Mouse (Mus musculus) stomach, postnatal 0 days (tissue): ENCODE data around the gene Cdkl4. TPM values are rescaled to one million over a fixed set of nuclear protein-coding genes. Genes with fewer than 3 reads are reported as not detected.
A peak's percentile ranks its signal among the peaks of the same experiment; 100 is the strongest.

Experiments
- ATAC-seq: fragments of 200-750 bp; cut with Nextera tagmentation; 2 replicates; pipeline ENCODE4 v1.8.0; 2017; ENCODE audit not compliant: low FRiP score, low TSS enrichment
- DNase-seq: peaks from one replicate; pipeline ENCODE4 v3.0.0-alpha.2; 2016; ENCODE audit warnings: low spot score
- H3K27ac ChIP-seq: fragments of 300-500 bp; sonication (generic); replicated peaks from 2 replicates; pipeline ENCODE4 v1.5.1; 2014; ENCODE audit warnings: mild to moderate bottlenecking, control low read depth
- H3K27me3 ChIP-seq: fragments of 300-500 bp; sonication (generic); 2 replicates; pipeline ENCODE4 v1.6.1; 2014; ENCODE audit warnings: low read length; ENCODE audit not compliant: control insufficient read depth, insufficient read depth
- H3K36me3 ChIP-seq: fragments of 300-500 bp; sonication (generic); 2 replicates; pipeline ENCODE4 v1.6.1; 2014; ENCODE audit warnings: low read length, mixed read lengths; ENCODE audit not compliant: control insufficient read depth, insufficient read depth
- H3K4me1 ChIP-seq: fragments of 300-500 bp; sonication (generic); replicated peaks from 2 replicates; pipeline ENCODE4 v1.6.1; 2014; ENCODE audit warnings: antibody characterized with exemption; ENCODE audit not compliant: control insufficient read depth, insufficient read depth
- H3K4me2 ChIP-seq: fragments of 300-500 bp; sonication (generic); replicated peaks from 2 replicates; pipeline ENCODE4 v1.6.1; 2014; ENCODE audit warnings: low read depth, mild to moderate bottlenecking, control low read depth, moderate library complexity
- H3K4me3 ChIP-seq: fragments of 300-500 bp; sonication (generic); 2 replicates; pipeline ENCODE4 v1.5.1; 2014; ENCODE audit warnings: low read depth, low read length, control low read depth
- H3K9ac ChIP-seq: fragments of 300-500 bp; sonication (generic); 2 replicates; pipeline ENCODE4 v1.6.1; 2014; ENCODE audit warnings: mild to moderate bottlenecking, low read length, control low read depth, mixed read lengths
- H3K9me3 ChIP-seq: fragments of 300-500 bp; sonication (generic); 2 replicates; pipeline ENCODE4 v1.6.1; 2016; ENCODE audit warnings: low read length; ENCODE audit not compliant: control insufficient read depth
- CTCF ChIP-seq: IDR thresholded peaks from 2 replicates; pipeline ENCODE4 v1.5.1; 2016; ENCODE audit warnings: antibody characterized with exemption, low read depth, mild to moderate bottlenecking, moderate library complexity
- EP300 ChIP-seq: optimal IDR thresholded peaks from 2 replicates; pipeline ENCODE3; 2016; ENCODE audit warnings: antibody characterized with exemption
- WGBS: fragments of 180-500 bp; shearing (Covaris S2); extraction: QIAGEN DNeasy Blood & Tissue Kit; methylation state at CpG from one replicate; pipeline ENCODE4 v1.1.7; 2014; 5-methylcytosine and 5-hydroxymethylcytosine counted together
- polyA plus RNA-seq: library from polyadenylated mRNA; unstranded; fragments of >200 nt; fragmentation: Nextera tagmentation; extraction: Ambion mirVana; gene quantifications from 2 replicates; pipeline ENCODE4 v1.2.1, GENCODE M21; 2015

Cdkl4 gene
- polyA plus RNA-seq, 1 experiment from 2014 or later = 0.08 TPM

DNA sequence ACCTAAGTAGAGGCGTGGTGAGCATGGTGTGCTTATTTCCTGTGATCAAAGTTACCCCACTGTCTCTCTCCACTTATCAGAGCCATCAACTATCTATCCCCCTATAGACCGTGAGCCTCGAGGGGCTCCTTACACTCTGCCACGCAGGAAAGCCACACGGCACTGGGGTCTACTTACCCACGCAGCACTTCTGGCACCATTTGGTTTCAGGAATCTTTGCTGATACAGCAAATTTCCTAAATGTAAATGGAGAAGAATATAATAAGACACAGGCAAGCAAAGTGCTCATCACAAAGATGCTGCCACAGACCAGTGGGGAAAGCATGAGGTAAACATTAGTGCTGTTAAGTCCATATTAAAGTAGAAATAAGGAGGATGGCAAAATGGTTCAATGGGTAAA lies 26.2 kb upstream of the Cdkl4 start:
- H3K9me3 ChIP-seq = no peaks in the 10 kb centered on the region
- H3K27me3 ChIP-seq = no peaks in the 10 kb centered on the region
- H3K4me1 ChIP-seq = no peaks in the 10 kb centered on the region
- H3K27ac ChIP-seq = no peak overlapping the region
- DNase-seq (no peak), ATAC-seq (no peak)
- H3K4me3 ChIP-seq = no peak overlapping the region
- H3K9ac ChIP-seq = no peak overlapping the region
- H3K4me2 ChIP-seq = no peak overlapping the region
- TF ChIP-seq CTCF = no peak
- 91% methylated on average over 6 of the region's 6 CpGs for WGBS
- peaks cover 47% of the 10 kb centered on the region for H3K36me3 ChIP-seq

DNA sequence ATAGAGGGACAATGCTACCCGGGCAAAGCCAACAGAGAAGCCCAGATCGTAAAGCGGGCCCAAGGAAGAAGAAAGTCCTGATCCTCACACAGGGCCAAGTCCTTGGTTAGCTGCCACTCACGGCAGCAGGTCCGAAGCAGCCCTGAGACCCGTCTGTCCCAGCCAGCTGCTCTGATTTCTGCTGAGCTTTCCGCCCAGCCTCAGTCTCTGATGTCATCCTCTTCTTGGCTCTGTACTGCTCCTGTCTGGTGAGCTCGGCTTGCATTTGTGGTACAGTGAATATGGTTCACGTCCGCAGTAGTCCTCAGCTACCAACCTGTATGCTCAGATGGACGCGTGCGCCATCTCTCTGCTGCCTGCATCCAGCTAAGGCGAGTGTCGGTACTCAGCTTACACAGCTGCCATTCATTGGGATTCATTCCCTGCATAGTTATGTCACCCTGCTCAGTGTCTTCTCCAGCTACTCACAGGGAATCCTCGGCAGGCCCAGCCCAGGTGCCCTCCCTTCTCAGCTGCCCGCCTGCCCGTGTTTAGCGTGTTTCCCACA lies 25.5 kb upstream of the Cdkl4 start:
- Histone ChIP-seq H3K9me3 (no peaks in the 10 kb centered on the region), H3K4me3 (no peak overlapping the region), H3K9ac (no peak overlapping the region), H3K27me3 (no peaks in the 10 kb centered on the region), H3K27ac (no peak overlapping the region), H3K36me3 (peaks cover 40% of the 10 kb centered on the region), H3K4me2 (no peak overlapping the region), H3K4me1 (no peaks in the 10 kb centered on the region)
- WGBS = 91% methylated on average over 19 of the region's 19 CpGs
- DNase-seq (no peak), ATAC-seq (no peak)
- TF ChIP-seq CTCF (no peak), EP300 (no peak)

DNA sequence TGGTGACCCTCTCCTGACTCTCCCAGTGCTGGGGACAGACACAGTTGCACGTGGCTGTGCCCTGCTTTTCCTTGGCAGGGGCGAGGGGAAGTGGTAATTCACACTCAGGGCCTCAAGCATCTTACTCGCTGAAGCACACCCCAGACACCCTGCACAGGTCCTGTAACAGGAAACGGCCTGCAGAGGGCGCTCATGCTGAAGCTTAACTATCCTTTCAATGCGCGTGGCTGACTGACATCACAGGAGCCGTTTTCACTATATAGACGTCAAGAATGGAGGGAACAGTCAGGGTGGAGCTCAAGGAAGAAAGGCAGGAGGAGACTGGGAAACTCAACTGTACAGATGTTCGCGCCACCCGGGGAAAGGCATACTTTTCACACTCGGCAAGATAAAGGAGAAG lies 23.8 kb upstream of the Cdkl4 start:
- Histone ChIP-seq H3K9me3 (no peaks in the 10 kb centered on the region), H3K9ac (no peak overlapping the region), H3K27ac (no peak overlapping the region), H3K27me3 (no peaks in the 10 kb centered on the region), H3K4me1 (no peaks in the 10 kb centered on the region), H3K4me2 (no peak overlapping the region), H3K4me3 (no peak overlapping the region), H3K36me3 (peaks cover 44% of the 10 kb centered on the region)
- DNase-seq (peak; percentile 45), ATAC-seq (0 out of 2 replicates have a peak, but pooled peaks have one; percentile 40)
- TF ChIP-seq EP300 (no peak), CTCF (peak; percentile 69)
- WGBS = 61% methylated on average over 13 of the region's 13 CpGs

DNA sequence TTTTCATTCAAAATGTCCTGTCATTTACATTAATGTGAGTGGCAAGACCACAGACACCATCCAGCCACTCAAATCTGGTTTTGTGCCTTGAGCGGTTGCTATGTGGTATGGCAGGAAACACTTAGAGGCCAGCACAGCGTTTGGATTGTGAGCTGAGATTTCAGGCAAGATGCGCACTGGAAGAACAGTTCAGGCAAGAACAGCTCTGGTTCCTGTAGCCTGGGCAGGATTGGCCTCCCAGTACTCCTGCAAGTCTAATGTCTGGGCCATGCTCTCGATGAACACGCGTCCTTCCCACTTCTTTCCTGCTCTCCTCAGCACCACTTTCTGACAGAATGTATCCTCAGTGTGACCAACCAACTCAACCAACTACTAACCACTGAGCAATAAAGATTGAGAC lies 5.4 kb upstream of the Cdkl4 start:
- Histone ChIP-seq H3K4me2 (no peak overlapping the region), H3K36me3 (peaks cover 12% of the 10 kb centered on the region; the same call in 1 of the 2 replicates), H3K4me3 (no peak overlapping the region), H3K27ac (no peak overlapping the region), H3K9ac (no peak overlapping the region), H3K27me3 (no peaks in the 10 kb centered on the region), H3K4me1 (no peaks in the 10 kb centered on the region), H3K9me3 (no peaks in the 10 kb centered on the region)
- WGBS = 94% methylated on average over 6 of the region's 6 CpGs
- ATAC-seq = no peak
- no peak for DNase-seq
- no peak for TF ChIP-seq EP300
- TF ChIP-seq CTCF = no peak

DNA sequence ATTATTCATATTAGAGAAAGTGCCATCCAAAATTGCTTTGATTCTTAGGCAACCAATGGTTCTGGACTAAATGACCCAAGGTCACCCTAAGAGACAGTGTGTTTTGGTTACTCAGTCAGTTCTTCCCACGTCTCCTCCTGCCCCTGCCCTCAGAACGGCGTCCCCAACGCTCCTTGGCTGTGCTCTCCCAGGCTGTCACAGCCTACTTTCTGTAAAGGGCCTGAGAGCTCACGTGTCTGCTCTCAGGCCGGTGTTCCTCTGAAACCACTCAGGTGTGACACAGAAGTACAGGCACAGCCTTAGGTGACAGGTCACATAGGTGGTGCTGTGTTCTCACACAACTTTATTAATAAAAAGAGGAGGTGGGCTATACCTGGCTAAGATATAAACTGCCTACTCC lies 2.3 kb upstream of the Cdkl4 start:
- no peak overlapping the region for H3K4me3 ChIP-seq
- H3K27ac ChIP-seq = no peak overlapping the region
- TF ChIP-seq EP300 (no peak), CTCF (no peak)
- no peaks in the 10 kb centered on the region for H3K27me3 ChIP-seq
- WGBS = 71% methylated on average over 6 of the region's 6 CpGs
- ATAC-seq (no peak), DNase-seq (no peak)
- peaks cover 12% of the 10 kb centered on the region; the same call in 1 of the 2 replicates for H3K36me3 ChIP-seq
- no peaks in the 10 kb centered on the region for H3K9me3 ChIP-seq
- no peak overlapping the region for H3K9ac ChIP-seq
- H3K4me2 ChIP-seq = no peak overlapping the region
- no peaks in the 10 kb centered on the region for H3K4me1 ChIP-seq

DNA sequence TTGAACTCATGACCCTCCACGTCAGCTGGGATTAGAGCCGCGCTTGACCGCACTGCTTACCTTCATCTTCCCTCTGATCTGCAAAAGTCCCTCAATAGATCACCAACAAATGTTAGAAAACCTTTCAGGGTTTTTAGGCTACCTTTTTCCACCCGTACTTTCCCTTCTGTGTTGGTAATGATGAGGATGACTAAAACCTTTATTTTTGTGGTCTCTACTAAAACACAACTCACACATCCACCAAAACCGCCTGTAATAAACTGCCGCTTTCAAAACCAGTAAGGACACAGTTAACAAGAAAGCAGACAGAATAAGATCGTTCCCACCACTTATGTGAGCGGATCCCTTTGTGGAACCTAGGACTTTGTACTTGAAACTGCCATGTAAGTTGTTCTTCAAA lies 1.5 kb upstream of the Cdkl4 start:
- 91% methylated on average over 9 of the region's 9 CpGs for WGBS
- ATAC-seq = no peak
- Histone ChIP-seq H3K27ac (no peak overlapping the region), H3K9ac (no peak overlapping the region), H3K9me3 (no peaks in the 10 kb centered on the region), H3K4me1 (no peaks in the 10 kb centered on the region), H3K27me3 (no peaks in the 10 kb centered on the region), H3K4me3 (no peak overlapping the region), H3K4me2 (no peak overlapping the region), H3K36me3 (peaks cover 8% of the 10 kb centered on the region; the same call in 1 of the 2 replicates)
- TF ChIP-seq CTCF = no peak
- no peak for TF ChIP-seq EP300
- no peak for DNase-seq
